Mouse (Mus musculus) heart, postnatal 25 days (tissue): Measurements from ENCODE around the gene Tgfbr3. TPM values are rescaled to one million over a fixed set of nuclear protein-coding genes. Genes with fewer than 3 reads are reported as not detected.

Experiments used
- DNase-seq: peaks from one replicate; pipeline ENCODE4 v3.0.0; 2022; ENCODE audit warnings: low spot score
- intact Hi-C: fragments of 180-260 bp; cut with DNase I; formaldehyde crosslinking; loops from one replicate; pipeline ENCODE4 v1.15.1; 2025
- total RNA-seq, 2 experiments: library from RNA; stranded (reverse); gene quantifications; 2 replicates each; pipeline ENCODE4 v1.2.3; 2021

Tgfbr3 gene
- total RNA-seq, 2 experiments from 2014 or later = 42.9 to 50.8 TPM

DNA sequence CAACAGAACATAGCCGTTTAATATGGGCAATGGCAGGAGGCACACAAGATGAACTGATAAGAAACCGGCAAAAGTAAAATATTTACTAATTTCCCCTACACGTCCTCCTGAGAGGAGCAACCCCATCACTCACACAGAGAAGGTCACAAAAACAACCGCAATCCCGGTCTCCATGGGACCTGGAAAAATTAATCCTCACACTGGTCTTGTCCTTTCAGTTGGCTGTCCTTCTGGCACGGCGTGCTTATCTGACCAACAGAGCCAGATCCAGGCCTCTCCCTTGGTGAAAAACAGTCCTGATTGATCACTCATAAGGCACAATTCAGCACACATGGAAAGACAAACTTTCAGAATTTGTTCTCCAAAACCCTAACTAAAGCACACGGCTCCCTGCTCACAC is 157.2 kb downstream of the Tgfbr3 start:
- no peak for DNase-seq
- intact Hi-C loops = no loop called here

DNA sequence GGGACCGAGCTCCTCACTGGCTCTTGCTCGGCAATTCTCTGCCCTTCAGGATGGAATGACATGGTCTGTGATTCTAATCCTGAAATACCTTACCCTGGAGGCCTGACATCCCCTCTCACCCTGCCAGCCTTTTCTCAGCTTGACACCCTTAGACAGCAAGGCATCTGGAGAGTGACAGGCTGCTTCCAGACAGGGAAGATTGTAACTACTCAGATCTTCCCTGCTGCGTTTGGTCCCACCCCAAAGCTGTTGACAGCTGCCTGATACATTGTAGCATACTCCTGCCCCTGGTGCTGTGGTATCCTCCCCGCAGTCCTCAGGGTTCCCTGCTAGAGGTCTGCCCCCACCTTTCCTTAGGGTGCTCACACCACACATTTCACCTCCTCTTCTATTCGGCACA is 160.1 kb downstream of the Tgfbr3 start:
- intact Hi-C loops = loop anchor here (5.0 kb wide), 1 partner anchor 158 kb away; the partner anchor contains the start of gene Tgfbr3
- DNase-seq = no peak

DNA sequence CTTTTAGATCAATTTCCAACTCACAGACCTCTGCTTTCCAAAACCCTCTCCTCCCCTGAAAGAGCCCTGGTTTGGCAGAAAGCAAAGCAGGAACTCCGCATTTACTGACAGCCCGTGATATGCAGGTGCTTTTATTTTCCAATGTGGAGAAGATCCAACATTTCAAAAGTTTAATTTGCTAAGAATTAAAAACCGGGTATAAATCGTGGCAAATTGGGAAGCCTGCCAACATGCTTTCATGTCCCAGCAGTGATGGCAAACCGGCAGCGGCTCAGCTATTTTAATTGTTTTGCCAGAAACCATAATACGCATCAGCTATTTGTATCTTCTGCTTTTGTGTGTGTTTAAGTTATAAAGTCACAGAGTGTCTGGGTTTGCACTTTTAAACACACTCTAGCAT is 162.9 kb downstream of the Tgfbr3 start:
- intact Hi-C loops = loop anchor here (5.0 kb wide), 1 partner anchor 161 kb away; the partner anchor contains the start of gene Tgfbr3
- DNase-seq = no peak

DNA sequence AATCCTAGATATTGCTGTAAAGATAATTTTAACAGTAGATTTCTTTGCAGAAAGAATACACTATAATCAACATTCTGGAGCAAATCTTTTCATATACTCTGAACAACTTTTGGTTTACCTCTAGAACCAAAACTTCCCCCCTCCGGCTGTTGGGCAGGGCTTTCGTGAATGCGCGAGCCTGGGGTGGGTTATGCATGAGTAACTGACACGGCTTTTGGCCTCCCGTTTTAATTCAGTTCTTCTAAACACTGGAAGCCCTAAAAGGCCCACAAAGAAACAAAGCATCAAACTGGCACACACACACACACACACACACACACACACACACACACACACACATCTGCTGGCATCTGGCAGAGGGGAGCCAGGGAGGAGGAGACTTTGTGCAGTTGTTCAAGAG is 164.3 kb downstream of the Tgfbr3 start:
- DNase-seq = no peak
- intact Hi-C loops = loop anchor here (5.0 kb wide), 1 partner anchor 162 kb away; the partner anchor contains the start of gene Tgfbr3

DNA sequence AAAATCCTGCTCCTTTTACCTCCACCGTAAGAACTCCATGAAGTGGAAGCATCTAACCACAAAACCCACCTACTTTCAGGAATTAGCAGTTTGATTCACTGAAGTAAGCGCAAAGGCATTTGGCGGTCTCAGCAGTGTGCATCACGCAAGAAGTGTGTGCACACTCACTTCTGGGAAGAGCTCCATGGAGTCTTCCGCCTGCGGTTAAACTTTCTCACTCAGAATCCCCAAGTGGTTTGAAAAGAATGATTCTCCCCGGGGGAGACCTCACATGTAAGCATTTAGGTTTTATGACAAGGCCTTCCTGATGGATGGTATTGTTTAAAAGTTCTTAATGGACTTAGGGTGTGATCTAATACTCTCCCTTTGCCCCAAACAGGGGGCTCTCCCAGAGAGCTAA is 164.9 kb downstream of the Tgfbr3 start:
- DNase-seq = no peak
- intact Hi-C loops = no loop called here

DNA sequence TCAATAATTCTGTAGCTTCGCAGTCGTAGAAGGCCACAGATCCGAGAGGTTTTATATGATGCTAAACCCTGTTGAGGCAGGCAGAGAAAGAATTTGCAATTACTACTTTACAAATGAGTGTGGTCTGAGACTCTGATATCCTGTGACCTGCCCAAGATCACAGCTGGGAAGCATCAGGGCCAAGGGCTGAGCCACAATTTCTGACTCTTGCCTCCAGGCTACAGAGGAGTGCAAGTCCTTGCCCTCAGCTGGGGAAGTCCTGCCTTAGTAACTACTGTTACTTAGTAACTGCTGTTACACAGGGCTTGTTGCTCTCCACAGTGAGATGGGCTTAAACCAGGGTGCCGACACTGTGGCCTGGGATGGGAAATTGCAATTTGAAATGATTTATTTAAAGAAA is 166.8 kb downstream of the Tgfbr3 start:
- intact Hi-C loops = no loop called here
- DNase-seq = peak; percentile 40

DNA sequence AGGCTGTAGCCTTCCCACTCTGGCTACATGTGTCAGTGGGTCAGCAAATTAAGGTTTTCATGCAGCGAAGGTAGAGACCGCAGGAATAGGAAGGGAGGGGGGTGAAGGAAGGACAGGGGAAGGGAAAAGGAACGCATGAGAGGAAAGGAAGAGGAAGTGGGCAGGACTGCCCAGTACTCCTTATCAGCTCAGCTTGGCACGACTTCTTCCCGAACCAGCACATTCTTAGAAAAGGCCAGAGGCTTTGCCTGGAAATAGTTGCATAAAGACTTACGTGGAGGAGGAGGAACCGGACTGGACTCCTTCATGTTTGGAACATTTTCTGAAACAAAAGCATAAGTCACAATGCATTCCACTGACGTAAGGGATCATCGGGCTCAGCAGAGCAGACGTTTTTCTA is 168.3 kb downstream of the Tgfbr3 start:
- intact Hi-C loops = no loop called here
- DNase-seq = no peak

DNA sequence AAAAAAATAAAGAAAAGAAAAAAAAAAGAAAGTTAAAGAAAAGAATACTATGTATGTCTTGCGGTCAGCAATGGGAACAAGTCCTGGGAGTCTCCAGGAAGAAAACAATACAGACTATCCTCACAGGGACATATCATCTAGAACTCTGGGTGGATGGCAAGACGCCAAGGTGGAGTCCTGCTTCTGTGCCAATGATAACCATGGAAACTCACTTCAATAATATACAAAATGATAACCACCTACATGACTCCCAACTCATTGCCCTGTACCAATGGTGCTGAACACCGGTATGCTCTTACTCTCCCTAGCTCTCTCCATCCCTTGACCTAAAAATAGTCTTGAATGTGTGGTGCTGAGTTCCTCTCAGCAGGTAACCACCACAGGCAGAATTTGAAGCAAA is 168.8 kb downstream of the Tgfbr3 start:
- intact Hi-C loops = no loop called here
- no peak for DNase-seq

DNA sequence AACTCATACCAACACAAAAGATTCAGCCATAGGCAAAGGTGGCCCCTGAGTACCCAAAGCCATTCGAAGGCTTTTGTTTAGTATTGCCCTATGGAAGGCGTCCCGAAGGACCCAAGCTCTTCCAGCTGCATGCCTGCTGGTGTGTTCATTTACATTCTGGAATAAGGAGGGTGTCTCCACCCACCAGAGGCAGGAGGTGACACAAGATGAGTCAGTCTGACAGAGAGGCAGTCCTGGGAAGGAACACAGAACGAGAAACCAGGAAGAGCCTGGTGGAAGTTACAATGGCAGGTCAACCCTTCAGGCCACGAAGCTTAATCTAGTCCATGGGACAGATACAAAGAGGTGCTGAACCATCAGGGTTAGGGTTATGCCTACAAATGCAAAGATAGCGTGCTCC is 169.5 kb downstream of the Tgfbr3 start:
- no peak for DNase-seq
- intact Hi-C loops = no loop called here

DNA sequence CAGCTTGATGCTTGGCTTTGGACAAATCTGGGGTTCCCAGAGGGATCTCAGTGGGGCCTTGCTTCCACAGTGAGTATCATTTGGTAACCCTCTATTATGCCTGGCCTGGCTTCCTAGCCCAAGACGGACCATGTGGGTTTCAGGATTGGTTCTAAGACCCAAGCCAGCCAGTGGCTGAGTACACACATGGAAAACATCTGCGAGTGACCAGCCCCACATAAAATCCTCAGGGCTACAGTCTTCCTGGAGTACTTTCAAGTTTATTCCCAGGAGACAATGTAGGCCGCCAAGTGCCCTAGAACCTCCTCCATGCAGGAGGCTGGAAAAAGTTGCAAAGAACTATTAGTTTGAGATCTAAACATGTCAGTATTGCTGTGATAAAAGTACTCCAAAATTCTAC is 172.6 kb downstream of the Tgfbr3 start:
- peak; percentile 65 for DNase-seq

DNA sequence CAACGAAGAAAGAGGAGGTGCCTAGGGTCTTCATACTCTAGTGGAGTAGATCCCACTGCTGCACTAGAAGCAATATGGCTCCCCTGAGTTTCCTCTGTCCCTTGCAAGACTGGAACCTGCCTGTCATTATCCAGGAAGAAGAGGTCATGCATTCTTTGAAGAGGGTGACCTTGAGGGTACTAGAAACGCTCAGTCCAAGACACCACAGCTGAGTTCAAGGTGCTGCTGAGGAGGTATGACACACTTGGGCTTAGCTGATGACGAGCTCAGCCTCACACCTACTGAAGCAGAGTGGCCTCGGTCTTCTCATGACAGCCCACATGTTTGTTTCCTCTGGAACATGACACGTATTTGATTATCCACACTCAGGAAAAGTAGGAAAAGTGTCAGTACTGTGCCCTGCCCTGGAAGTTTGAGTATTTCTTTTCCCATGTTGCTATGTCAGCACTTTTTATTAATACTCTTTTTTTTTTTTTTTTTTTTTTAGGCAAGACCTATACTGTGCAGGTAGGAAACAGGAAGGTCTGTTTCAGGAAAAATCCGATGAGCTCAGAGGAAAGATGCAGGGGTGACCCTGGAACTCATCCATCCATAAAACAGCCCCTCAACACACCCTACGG is 176.7 kb downstream of the Tgfbr3 start:
- intact Hi-C loops = no loop called here
- DNase-seq = no peak

More for the DNA sequence above, 172.6 kb downstream of the Tgfbr3 start:
- intact Hi-C loops = no loop called here

DNA sequence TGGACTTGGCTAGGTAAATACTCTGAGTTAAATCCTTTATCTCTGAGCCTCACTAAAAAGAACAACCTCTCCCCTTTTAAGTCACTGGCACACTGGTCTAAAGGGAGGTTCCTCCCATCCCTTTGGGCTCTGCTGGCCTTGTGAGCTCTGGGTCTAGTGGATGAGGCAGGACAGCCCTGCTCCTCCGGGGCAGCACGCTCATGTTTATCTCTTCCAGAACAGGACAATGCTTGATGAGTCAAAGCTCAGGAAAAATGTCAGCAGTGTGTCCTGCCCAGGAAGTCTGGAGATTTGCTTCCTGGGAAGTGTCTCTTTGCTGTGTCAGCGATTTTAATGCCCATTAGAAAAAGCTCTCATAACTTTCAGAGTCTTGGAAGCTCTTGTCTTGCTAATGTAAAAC is 177.6 kb downstream of the Tgfbr3 start:
- DNase-seq = no peak
- intact Hi-C loops = no loop called here

DNA sequence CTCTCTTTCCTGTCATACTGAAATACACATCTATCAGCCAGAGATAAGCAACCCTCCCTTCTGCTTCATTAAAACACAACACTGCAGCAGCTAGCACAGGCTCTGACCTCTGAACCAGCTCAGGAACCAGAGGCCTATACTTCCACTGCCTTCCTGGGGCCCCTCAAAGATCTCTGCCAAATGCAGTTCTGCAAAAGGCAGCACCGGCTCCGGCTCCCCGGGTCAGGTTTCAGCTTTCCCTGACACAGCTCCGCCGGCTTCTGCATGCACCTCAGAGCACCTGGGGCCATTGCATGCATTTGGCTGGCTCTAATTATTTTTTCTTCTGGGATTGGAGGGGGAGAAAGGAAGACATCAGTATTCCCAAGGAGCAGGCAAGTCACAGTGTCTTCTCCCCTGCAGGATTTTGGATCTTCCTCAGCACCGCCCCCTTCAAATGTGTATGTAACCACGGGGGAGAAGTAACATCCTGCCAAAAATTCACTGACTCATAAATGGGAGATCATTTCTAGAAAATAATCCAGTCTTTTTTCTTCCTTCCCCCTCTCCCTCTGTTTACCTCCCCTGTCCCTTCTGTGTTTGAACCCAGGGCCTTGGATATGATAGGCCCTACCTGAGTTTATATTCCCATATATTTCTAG is 178.4 kb downstream of the Tgfbr3 start:
- DNase-seq = no peak
- intact Hi-C loops = no loop called here

DNA sequence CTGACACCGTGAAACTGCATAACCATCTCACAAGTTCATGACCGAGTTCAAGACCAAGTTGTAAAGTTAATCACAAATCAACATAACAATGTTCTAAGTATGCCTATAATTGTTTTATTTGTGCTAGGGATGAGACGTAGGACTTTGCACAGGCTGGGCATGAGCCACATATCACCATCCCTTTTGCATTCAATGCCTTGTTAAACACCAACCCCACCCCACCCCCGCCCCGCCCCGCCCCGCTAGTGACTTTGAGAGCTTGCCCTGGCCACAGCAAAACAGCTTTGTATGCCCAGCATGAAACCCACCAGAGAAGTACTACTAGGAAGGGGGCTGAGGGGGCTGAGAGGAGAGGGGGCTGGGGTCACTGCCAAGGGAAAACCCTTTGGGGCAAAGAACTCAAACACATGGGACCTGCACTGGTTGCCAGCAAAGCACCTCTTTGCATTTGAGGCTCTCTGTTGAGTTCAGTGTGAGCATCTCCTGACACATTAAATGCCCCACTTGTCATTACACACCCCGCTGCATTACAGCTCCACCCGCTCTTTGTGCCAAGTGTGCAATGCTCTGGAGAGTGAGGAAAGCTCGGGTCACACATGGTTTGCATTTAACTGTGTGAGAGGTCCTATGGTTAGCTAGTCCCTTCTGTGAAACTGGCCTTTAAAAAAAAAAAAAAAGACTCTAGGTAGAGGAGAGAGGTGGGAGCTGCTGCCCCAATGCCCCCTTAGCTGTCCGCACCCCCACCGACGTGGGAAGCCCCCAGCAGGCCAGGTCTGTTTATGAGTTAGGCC is 179.1 kb downstream of the Tgfbr3 start:
- DNase-seq = no peak
- intact Hi-C loops = no loop called here

DNA sequence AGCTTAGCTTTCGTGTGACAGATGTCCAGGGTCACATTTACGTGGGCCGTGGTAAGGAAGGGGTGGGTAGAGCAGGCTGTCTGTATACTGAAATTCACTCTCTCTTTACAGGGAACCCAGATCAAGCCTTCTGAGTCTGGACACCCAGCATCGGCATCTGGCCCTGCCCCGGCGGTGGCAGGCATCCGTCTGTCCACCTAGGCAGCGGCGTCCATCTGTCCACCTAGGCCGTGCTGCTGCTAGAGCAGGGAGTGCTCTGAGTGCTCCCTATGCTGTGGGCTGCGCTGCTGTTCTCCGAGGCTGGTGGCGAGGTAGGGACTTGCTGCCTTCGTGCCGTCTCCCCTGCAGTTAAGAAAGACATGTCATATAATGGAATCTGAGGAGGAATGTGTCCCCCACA is 180.0 kb downstream of the Tgfbr3 start:
- no peak for DNase-seq
- intact Hi-C loops = no loop called here

DNA sequence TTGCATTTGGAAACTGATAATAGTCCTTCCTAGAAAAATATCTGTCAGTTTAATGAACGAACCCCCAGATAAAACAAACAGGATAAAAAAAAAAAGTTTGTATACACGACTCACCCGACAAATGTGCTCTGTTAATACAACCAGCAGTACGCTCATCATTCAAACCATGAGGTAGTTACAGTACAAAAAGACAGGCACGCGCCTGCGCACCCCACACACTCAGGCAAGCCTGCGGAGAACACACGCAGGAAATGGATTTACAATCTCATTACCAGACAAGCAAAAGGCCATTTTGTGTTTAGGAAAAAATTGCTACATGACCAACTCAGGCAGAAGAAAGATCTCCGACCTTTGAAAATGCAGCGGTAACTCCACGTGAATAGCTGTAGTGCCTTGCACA is 182.6 kb downstream of the Tgfbr3 start:
- intact Hi-C loops = no loop called here
- DNase-seq = no peak

DNA sequence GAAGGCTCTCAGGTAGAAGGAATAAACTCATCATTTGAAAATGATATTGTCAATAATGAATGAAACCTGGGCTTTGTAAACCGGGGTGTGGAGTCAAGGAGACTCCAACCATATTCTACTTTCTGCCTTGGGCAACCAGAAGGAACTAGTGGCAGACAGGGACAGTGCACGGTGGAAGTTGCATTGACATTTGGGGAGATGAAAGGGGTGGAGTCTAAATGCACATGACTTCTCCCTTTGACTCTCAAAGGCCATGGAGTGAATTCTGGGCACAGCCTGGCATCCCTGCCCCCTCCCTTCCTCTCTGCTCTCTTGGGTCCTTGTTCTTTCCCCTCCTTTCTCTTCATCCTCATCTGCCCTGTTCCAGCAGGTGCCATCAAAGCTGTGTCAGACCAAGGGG is 183.3 kb downstream of the Tgfbr3 start:
- intact Hi-C loops = no loop called here
- no peak for DNase-seq

DNA sequence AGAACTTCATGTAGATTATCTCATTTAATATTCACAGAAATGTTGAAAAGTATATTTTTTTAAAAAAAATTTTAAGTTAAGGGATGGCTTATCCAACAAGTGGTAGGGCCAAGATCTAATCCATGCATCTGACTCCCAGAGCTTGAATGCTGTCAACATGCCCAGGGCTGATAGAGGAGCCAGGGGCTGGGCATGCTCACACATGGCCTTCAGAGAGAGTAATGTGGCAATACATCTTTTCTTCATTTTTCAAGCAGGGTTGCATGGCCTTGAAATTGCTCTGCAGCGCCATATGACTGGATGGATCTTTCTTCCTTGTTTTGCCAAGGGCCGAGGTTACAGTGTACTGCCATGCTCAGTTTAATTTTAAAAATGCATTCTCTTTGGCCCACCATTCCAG is 185.8 kb downstream of the Tgfbr3 start:
- no peak for DNase-seq
- intact Hi-C loops = no loop called here

DNA sequence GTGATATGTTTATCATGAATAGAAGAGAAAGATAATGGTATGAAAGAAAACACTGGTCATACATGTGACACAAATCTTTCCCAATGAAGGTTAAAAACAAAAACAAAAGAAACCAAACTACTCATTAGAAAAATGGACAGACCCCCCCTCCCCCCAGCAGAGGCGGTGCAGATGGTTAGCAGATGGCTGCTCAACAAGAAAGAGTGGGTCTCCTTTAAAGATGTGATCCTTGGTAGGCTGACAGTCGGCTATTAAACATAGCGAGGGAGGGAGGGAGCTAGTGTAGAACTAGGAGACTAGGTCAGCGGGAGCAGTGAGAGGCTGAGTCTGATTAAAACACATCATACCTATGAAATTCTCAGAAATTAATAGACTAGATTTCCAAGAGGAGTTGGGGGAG is 186.5 kb downstream of the Tgfbr3 start:
- no peak for DNase-seq
- intact Hi-C loops = no loop called here

DNA sequence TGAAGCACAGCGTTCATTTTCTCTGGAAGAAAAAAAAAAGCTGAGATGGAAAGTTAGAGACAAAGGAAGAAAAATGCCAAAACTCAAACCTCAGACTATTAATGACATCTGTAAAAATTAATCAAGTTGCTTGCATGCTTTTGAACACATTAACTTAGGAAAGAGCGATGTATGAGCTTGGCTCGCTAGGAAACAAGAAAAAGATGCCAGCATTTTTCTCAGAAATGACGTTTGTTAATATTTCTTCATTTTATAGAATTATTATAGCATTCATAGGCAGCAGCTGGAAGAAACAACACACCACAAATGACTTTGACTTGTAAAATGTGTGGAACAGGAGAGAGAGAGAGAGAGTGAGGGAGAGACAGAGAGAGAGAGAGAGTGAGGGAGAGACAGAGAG is 187.7 kb downstream of the Tgfbr3 start:
- DNase-seq = no peak
- intact Hi-C loops = no loop called here

DNA sequence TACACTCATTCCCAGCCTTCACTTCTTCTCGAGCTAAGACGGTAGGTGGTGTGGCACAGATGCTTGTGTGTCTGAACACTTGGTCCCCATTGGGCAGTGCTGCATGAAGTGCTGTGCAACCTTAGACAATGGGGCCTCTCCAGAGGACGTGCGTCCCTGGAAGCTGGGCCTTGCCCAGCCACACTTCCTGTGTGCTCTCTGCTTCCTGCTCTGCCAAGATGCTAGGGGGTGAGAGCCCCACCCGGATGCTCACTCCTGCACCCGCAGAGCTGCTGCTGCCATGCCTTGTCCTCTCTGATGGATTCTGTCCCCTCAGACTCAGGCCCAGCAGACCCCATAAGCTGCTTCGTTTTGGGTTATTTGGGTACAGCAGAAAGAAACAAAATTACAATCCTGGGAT is 188.3 kb downstream of the Tgfbr3 start:
- intact Hi-C loops = no loop called here
- DNase-seq = no peak
